Mouse (Mus musculus): ENCODE results near the gene Slc16a5. TPM values are rescaled to one million over a fixed set of nuclear protein-coding genes. Genes with fewer than 3 reads are reported as not detected.

Gene Slc16a5
- polyA plus RNA-seq, 1 experiment from 2014 or later, result 0.13 TPM

- 28% methylated on average over 8 of the region's 8 CpGs for WGBS
- no peak overlapping the region for H3K27ac ChIP-seq (ENCODE audit: low read length)
- H3K9me3 ChIP-seq (ENCODE audit: low read length), result no peaks in the 10 kb centered on the region
- ATAC-seq (no peak), DNase-seq (ENCODE audit: low spot score) (no peak)
- TF ChIP-seq CTCF (IDR thresholded peaks at IDR 0.05) (no peak), EP300 (IDR thresholded peaks at IDR 0.05) (no peak)
- no peaks in the 10 kb centered on the region for H3K4me1 ChIP-seq (ENCODE audit: insufficient read depth, low read depth, low read length)
- no peaks in the 10 kb centered on the region for H3K27me3 ChIP-seq (replicated peaks; ENCODE audit: insufficient read depth, low read length)
- no peak overlapping the region for H3K9ac ChIP-seq (replicated peaks; ENCODE audit: low read depth)
- no peak overlapping the region for H3K4me2 ChIP-seq (replicated peaks; ENCODE audit: low read depth, low read length)
- no peaks in the 10 kb centered on the region for H3K36me3 ChIP-seq (ENCODE audit: insufficient read depth, low read length)
- no peak overlapping the region for H3K4me3 ChIP-seq (ENCODE audit: low read depth, low read length)
These were observed 1.3 kb upstream of the Slc16a5 start for GRCm38 (mm10) chr11:115460976-115461375.

- Histone ChIP-seq H3K4me1 (ENCODE audit: insufficient read depth, low read depth, low read length) (no peaks in the 10 kb centered on the region), H3K9me3 (ENCODE audit: low read length) (no peaks in the 10 kb centered on the region), H3K36me3 (ENCODE audit: insufficient read depth, low read length) (no peaks in the 10 kb centered on the region), H3K27me3 (replicated peaks; ENCODE audit: insufficient read depth, low read length) (no peaks in the 10 kb centered on the region), H3K27ac (ENCODE audit: low read length) (no peak overlapping the region), H3K4me3 (ENCODE audit: low read depth, low read length) (no peak overlapping the region), H3K4me2 (replicated peaks; ENCODE audit: low read depth, low read length) (no peak overlapping the region), H3K9ac (replicated peaks; ENCODE audit: low read depth) (no peak overlapping the region)
- WGBS, result 73% methylated on average over 5 of the region's 5 CpGs
- DNase-seq (ENCODE audit: low spot score) (no peak), ATAC-seq (no peak)
- TF ChIP-seq CTCF (IDR thresholded peaks at IDR 0.05) (no peak), EP300 (IDR thresholded peaks at IDR 0.05) (no peak)
These were observed 430 bp upstream of the Slc16a5 start for GRCm38 (mm10) chr11:115461846-115462242.

GRCm38 (mm10) chr11:115463397-115463796, 1.1 kb downstream of the Slc16a5 start:
- DNase-seq (ENCODE audit: low spot score) (no peak), ATAC-seq (no peak)
- whole genome bisulfite sequencing, result 58% methylated on average over 11 of the region's 11 CpGs
- no peak for TF ChIP-seq EP300 (IDR thresholded peaks at IDR 0.05)
- TF ChIP-seq CTCF (IDR thresholded peaks at IDR 0.05), result no peak
- no peaks in the 10 kb centered on the region for H3K36me3 ChIP-seq (ENCODE audit: insufficient read depth, low read length)
- H3K27me3 ChIP-seq (replicated peaks; ENCODE audit: insufficient read depth, low read length), result no peaks in the 10 kb centered on the region
- no peak overlapping the region for H3K4me2 ChIP-seq (replicated peaks; ENCODE audit: low read depth, low read length)
- H3K4me3 ChIP-seq (ENCODE audit: low read depth, low read length), result no peak overlapping the region
- H3K27ac ChIP-seq (ENCODE audit: low read length), result no peak overlapping the region
- H3K4me1 ChIP-seq (ENCODE audit: insufficient read depth, low read depth, low read length), result no peaks in the 10 kb centered on the region
- H3K9me3 ChIP-seq (ENCODE audit: low read length), result no peaks in the 10 kb centered on the region
- H3K9ac ChIP-seq (replicated peaks; ENCODE audit: low read depth), result no peak overlapping the region

GRCm38 (mm10) chr11:115464851-115465250, 2.6 kb downstream of the Slc16a5 start:
- no peak for DNase-seq (ENCODE audit: low spot score)
- Histone ChIP-seq H3K36me3 (ENCODE audit: insufficient read depth, low read length) (no peaks in the 10 kb centered on the region), H3K9me3 (ENCODE audit: low read length) (no peaks in the 10 kb centered on the region), H3K27ac (ENCODE audit: low read length) (no peak overlapping the region), H3K4me2 (replicated peaks; ENCODE audit: low read depth, low read length) (no peak overlapping the region), H3K4me1 (ENCODE audit: insufficient read depth, low read depth, low read length) (no peaks in the 10 kb centered on the region), H3K27me3 (replicated peaks; ENCODE audit: insufficient read depth, low read length) (no peaks in the 10 kb centered on the region), H3K4me3 (ENCODE audit: low read depth, low read length) (no peak overlapping the region), H3K9ac (replicated peaks; ENCODE audit: low read depth) (no peak overlapping the region)
- WGBS, result 75% methylated on average over 8 of the region's 8 CpGs
- no peak for ATAC-seq
- TF ChIP-seq CTCF (IDR thresholded peaks at IDR 0.05) (no peak), EP300 (IDR thresholded peaks at IDR 0.05) (no peak)

- H3K4me1 ChIP-seq (ENCODE audit: insufficient read depth, low read depth, low read length), result no peaks in the 10 kb centered on the region
- ATAC-seq, result no peak
These were observed 4.9 kb downstream of the Slc16a5 start for GRCm38 (mm10) chr11:115467217-115467618.

GRCm38 (mm10) chr11:115472183-115472582, 9.9 kb downstream of the Slc16a5 start:
- DNase-seq (ENCODE audit: low spot score), result no peak
- no peak for ATAC-seq
- H3K4me3 ChIP-seq (ENCODE audit: low read depth, low read length), result no peak overlapping the region
- H3K9me3 ChIP-seq (ENCODE audit: low read length), result no peaks in the 10 kb centered on the region
- no peak overlapping the region for H3K27ac ChIP-seq (ENCODE audit: low read length)
- no peaks in the 10 kb centered on the region for H3K36me3 ChIP-seq (ENCODE audit: insufficient read depth, low read length)
- no peaks in the 10 kb centered on the region for H3K27me3 ChIP-seq (replicated peaks; ENCODE audit: insufficient read depth, low read length)
- H3K4me2 ChIP-seq (replicated peaks; ENCODE audit: low read depth, low read length), result no peak overlapping the region
- TF ChIP-seq EP300 (IDR thresholded peaks at IDR 0.05), result no peak
- TF ChIP-seq CTCF (IDR thresholded peaks at IDR 0.05), result no peak
- 76% methylated on average over 7 of the region's 7 CpGs for WGBS
- H3K4me1 ChIP-seq (ENCODE audit: insufficient read depth, low read depth, low read length), result peaks cover 4% of the 10 kb centered on the region; the same call in 1 of the 2 replicates
- H3K9ac ChIP-seq (replicated peaks; ENCODE audit: low read depth), result no peak overlapping the region

More at GRCm38 (mm10) chr11:115467217-115467618, 4.9 kb downstream of the Slc16a5 start:
- WGBS, result 29% methylated on average over 4 of the region's 4 CpGs
- H3K27ac ChIP-seq (ENCODE audit: low read length), result no peak overlapping the region
- TF ChIP-seq CTCF (IDR thresholded peaks at IDR 0.05), result no peak
- TF ChIP-seq EP300 (IDR thresholded peaks at IDR 0.05), result no peak
- no peak overlapping the region for H3K4me3 ChIP-seq (ENCODE audit: low read depth, low read length)
- no peaks in the 10 kb centered on the region for H3K36me3 ChIP-seq (ENCODE audit: insufficient read depth, low read length)
- no peaks in the 10 kb centered on the region for H3K9me3 ChIP-seq (ENCODE audit: low read length)
- no peaks in the 10 kb centered on the region for H3K27me3 ChIP-seq (replicated peaks; ENCODE audit: insufficient read depth, low read length)
- DNase-seq (ENCODE audit: low spot score), result no peak
- H3K9ac ChIP-seq (replicated peaks; ENCODE audit: low read depth), result no peak overlapping the region
- H3K4me2 ChIP-seq (replicated peaks; ENCODE audit: low read depth, low read length), result no peak overlapping the region
